Mouse (Mus musculus) liver, embryonic 12.5 days (tissue): ENCODE data around the gene Cab39. TPM values are rescaled to one million over a fixed set of nuclear protein-coding genes. Genes with fewer than 3 reads are reported as not detected.
A peak's percentile ranks its signal among the peaks of the same experiment; 100 is the strongest.
"Not testable (repeated sequence)": the region's sequence is repeated elsewhere in the genome, so short reads cannot be mapped to it uniquely, and the experiment has no call there.

Experiments used
- ATAC-seq: fragments of 200-750 bp; cut with Nextera tagmentation; 2 replicates; pipeline ENCODE4 v1.8.0; 2017; ENCODE audit warnings: moderate number of reproducible peaks, mild to moderate bottlenecking, moderate library complexity
- H3K27ac ChIP-seq: fragments of 300-500 bp; sonication (generic); 2 replicates; pipeline ENCODE4 v1.5.1; 2016; ENCODE audit warnings: mild to moderate bottlenecking
- H3K27me3 ChIP-seq: fragments of 300-500 bp; sonication (generic); replicated peaks from 2 replicates; pipeline ENCODE4 v1.6.1; 2016; ENCODE audit warnings: mild to moderate bottlenecking, moderate library complexity
- H3K36me3 ChIP-seq: fragments of 300-500 bp; sonication (generic); 2 replicates; pipeline ENCODE4 v1.6.1; 2016; ENCODE audit warnings: mild to moderate bottlenecking, moderate library complexity
- H3K4me1 ChIP-seq: fragments of 300-500 bp; sonication (generic); 2 replicates; pipeline ENCODE4 v1.6.1; 2016
- H3K4me2 ChIP-seq: fragments of 300-500 bp; sonication (generic); 2 replicates; pipeline ENCODE4 v1.6.1; 2016; ENCODE audit warnings: mild to moderate bottlenecking, moderate library complexity
- H3K4me3 ChIP-seq: fragments of 300-500 bp; sonication (generic); 2 replicates; pipeline ENCODE4 v1.5.1; 2016; ENCODE audit warnings: mild to moderate bottlenecking, moderate library complexity
- H3K9ac ChIP-seq: fragments of 300-500 bp; sonication (generic); 2 replicates; pipeline ENCODE4 v1.6.1; 2016; ENCODE audit warnings: mild to moderate bottlenecking, moderate library complexity
- H3K9me3 ChIP-seq: fragments of 300-500 bp; sonication (generic); replicated peaks from 2 replicates; pipeline ENCODE4 v1.6.1; 2016; ENCODE audit warnings: mild to moderate bottlenecking, moderate library complexity
- WGBS: fragments of 180-500 bp; shearing (Covaris S2); methylation state at CpG from one replicate; pipeline ENCODE4 v1.1.7; 2016; ENCODE audit not compliant: insufficient replicate concordance; 5-methylcytosine and 5-hydroxymethylcytosine counted together
- polyA plus RNA-seq: library from polyadenylated mRNA; unstranded; fragments of >200 nt; fragmentation: Nextera tagmentation; extraction: Ambion mirVana; gene quantifications from 2 replicates; pipeline ENCODE4 v1.2.1, GENCODE M21; 2016

Gene Cab39
- polyA plus RNA-seq, 1 experiment from 2014 or later, result 25.9 TPM

DNA sequence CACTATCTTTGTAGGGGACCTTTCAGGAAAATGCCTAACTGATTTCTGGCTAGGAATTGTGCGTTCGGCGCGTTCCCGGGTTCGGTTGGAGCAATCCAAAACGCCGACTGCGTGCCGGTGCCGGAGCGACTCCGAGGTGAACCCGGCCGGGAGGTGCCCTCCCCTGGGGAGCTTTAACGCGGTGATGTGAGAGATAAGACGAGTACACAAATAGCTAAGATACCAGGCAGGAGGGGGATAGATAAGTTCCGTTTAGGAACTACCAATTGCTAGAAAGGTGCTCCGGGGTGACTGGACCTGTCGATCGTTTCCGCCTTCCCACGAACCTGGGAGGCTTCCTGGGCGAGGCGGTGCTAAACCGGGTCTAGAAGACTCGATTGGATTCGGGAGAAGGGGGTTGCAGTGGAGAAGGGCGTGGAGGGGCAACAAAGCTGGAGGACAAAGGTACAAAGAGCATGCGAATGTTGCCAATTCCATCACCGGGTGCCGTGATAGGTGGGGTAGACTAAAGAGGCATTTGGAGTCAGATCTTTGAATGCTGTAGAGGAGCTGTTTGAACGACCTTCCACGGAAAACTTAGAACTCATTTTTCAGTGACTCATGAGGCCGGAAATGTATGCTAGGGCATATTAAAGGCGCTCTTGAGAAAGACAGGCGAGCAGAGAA, 998 bp downstream of the Cab39 start:
- Histone ChIP-seq H3K36me3 (peaks cover 24% of the 10 kb centered on the region), H3K4me1 (peaks cover 38% of the 10 kb centered on the region), H3K9me3 (no peaks in the 10 kb centered on the region), H3K4me2 (peak overlapping the region; percentile 83), H3K4me3 (peak overlapping the region; percentile 79), H3K9ac (peak overlapping the region; percentile 96), H3K27ac (peak overlapping the region; percentile 89), H3K27me3 (0 out of 2 replicates have a peak, but pooled peaks cover 4% of the 10 kb centered on the region)
- ATAC-seq, result peak; percentile 78
- under 1% methylated on average over 38 of the region's 38 CpGs for WGBS

DNA sequence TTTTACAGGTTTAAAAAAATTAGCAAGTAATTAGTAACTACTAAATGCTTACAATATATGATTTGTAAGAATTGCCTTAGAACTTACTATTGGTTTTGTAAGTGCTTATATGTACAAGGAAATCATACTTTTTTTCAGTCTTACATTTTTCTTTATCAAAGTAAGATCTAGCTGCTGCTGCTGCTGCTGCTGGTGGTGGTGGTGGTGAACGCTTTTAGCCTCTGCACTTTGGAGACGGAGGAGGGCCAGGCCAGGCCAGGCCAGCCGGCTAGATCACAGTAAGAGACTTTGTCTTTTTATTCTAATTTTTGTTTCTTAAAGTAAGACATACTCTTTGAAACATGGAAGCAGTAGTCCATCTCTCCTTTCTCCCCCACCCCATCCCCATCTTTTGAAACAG, 2.0 kb downstream of the Cab39 start:
- 37% methylated on average over 3 of the region's 3 CpGs for WGBS
- peak overlapping the region; percentile 32 for H3K4me3 ChIP-seq

DNA sequence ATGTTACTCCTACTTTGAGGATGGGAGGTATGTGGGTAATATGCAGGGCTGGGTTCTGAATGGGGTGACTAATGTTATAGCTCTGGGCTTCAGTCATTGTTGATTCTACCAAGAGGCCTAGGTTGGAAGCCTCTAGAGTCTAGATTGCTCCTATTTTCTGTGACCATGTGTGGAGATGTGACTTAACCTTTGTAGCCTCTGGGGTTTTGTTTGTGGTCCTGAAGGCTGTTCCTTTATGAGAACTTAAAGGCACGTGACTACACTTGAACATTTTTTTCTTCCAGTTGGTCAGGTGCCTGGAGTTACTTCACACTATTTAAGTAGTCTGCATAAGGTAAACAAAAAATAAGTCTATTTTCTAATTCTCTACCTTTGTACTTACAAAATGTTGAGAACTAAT, 6.5 kb downstream of the Cab39 start:
- Histone ChIP-seq H3K9ac (no peak overlapping the region), H3K27me3 (no peaks in the 10 kb centered on the region), H3K4me3 (no peak overlapping the region), H3K4me1 (peaks cover 31% of the 10 kb centered on the region), H3K4me2 (no peak overlapping the region), H3K36me3 (peaks cover 29% of the 10 kb centered on the region), H3K27ac (no peak overlapping the region), H3K9me3 (no peaks in the 10 kb centered on the region)
- 51% methylated on average over 1 of the region's 1 CpGs for WGBS
- no peak for ATAC-seq

More for the DNA sequence above, 2.0 kb downstream of the Cab39 start:
- Histone ChIP-seq H3K4me2 (peak overlapping the region; percentile 59), H3K27ac (no peak overlapping the region), H3K9me3 (no peaks in the 10 kb centered on the region), H3K36me3 (peaks cover 24% of the 10 kb centered on the region), H3K9ac (no peak overlapping the region), H3K4me1 (peaks cover 38% of the 10 kb centered on the region), H3K27me3 (0 out of 2 replicates have a peak, but pooled peaks cover 4% of the 10 kb centered on the region)
- ATAC-seq, result no peak

DNA sequence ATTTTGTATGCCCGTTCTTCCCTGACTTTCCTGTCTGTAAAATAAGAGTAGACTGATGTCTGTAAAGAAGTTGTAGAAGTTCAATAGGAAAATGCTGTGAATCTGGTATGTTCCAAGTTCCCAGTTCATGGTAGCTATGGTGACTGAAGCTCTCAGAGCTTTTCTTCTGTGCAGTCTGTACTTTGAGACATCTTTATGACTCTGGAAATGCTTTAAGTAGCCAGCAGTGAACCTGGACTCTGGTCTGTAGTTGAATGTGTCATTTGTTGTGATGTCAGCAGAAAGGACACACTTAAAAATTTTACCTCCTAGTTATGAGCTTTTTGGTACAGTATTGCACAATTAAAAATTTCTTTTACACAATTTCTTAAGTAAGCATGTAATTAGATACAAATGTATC, 9.3 kb downstream of the Cab39 start:
- H3K4me3 ChIP-seq, result no peak overlapping the region
- ATAC-seq, result no peak
- peaks cover 16% of the 10 kb centered on the region for H3K4me1 ChIP-seq
- peaks cover 9% of the 10 kb centered on the region for H3K36me3 ChIP-seq
- H3K9ac ChIP-seq, result no peak overlapping the region
- no peak overlapping the region for H3K4me2 ChIP-seq
- H3K27me3 ChIP-seq, result no peaks in the 10 kb centered on the region
- H3K27ac ChIP-seq, result no peak overlapping the region
- WGBS, result 88% methylated on average over 1 of the region's 1 CpGs
- no peaks in the 10 kb centered on the region for H3K9me3 ChIP-seq

DNA sequence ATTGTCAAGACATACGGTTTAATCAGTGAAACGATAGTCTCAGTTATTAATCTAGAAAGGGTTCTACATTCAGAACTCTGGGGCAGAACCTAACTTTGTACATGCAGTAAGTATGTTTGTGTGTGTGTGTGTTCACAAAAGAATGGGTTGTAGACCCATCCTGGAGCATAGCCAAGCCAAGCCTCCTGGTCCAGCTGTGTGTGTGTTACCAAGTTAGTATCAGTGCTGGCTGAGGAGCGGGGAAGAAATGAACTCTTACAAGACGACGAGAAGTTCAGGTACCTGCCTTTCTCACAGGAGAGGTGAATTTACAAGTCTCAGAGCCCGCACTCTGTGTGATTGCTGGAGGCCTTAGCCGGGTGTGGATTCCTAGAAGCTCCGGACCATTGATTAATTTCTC, 11.3 kb downstream of the Cab39 start:
- Histone ChIP-seq H3K4me1 (peaks cover 13% of the 10 kb centered on the region), H3K9me3 (no peaks in the 10 kb centered on the region), H3K36me3 (peaks cover 5% of the 10 kb centered on the region), H3K27me3 (no peaks in the 10 kb centered on the region), H3K9ac (no peak overlapping the region), H3K4me2 (no peak overlapping the region), H3K4me3 (no peak overlapping the region), H3K27ac (no peak overlapping the region)
- WGBS, result 87% methylated on average over 8 of the region's 8 CpGs
- ATAC-seq, result no peak

DNA sequence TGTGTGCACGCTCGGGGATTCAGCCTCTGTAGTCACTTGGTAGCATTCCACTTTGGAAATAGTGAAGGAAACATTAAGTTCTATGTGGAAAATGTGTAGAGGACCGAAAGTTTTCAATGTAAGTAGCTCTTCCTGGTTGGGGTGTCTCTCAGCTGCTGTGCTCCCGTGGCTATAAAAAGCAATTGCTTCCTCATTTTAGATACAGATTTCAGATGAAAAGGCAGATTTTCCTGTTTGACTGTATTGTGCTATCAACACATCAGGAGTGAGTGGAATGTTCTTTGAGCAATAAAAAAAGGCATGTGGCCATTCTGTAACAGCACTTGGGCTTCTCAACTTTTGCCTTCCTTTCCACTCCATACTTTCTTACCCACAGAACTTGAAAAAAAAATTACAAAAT, 16.0 kb downstream of the Cab39 start:
- 45% methylated on average over 4 of the region's 4 CpGs for WGBS
- no peak for ATAC-seq

DNA sequence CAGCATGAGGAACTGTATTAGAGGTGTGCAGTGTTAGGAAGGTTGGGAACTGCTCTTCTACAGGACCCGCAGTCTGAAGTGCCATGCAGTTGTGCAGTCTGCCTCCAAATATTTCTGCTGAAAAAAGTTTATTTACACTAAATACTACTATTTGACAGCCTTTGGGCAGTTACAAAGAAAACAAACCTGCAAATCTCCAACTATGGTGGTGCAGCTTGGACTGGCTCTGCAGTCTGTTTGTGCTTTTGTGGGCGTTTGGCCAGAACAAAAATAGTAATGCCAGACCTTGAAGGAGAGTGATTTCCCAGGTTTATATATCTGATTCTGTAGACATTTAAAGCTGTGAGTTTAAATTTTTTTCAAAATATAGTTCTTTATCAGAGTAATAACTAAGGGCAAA, 17.1 kb downstream of the Cab39 start:
- peaks cover 49% of the 10 kb centered on the region for H3K4me1 ChIP-seq
- WGBS, result 76% methylated on average over 2 of the region's 2 CpGs

More for the DNA sequence above, 16.0 kb downstream of the Cab39 start:
- Histone ChIP-seq H3K4me3 (no peak overlapping the region), H3K27me3 (no peaks in the 10 kb centered on the region), H3K4me1 (peaks cover 45% of the 10 kb centered on the region), H3K9me3 (no peaks in the 10 kb centered on the region), H3K27ac (no peak overlapping the region), H3K9ac (no peak overlapping the region), H3K4me2 (no peak overlapping the region), H3K36me3 (peaks cover 5% of the 10 kb centered on the region)

DNA sequence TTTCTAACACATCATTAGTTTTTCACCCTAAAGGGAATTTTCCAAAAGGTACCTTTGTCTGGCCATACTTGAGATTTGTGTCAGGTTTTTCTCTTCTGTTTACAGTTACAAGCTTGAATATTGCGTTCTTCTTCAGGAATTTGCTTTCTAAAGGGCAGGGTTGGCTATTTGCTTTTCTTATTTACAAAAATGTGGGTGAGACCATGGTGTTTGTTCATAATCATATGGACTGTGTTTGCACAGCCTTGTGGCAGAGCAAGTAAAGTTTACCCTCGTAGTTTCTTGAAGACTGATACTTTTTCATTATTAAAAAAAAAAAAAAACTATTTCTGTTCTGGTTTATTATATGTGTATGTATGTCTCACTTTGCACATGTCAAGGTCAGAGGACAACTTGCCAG, 17.5 kb downstream of the Cab39 start:
- no peak overlapping the region for H3K9ac ChIP-seq
- no peaks in the 10 kb centered on the region for H3K27me3 ChIP-seq
- H3K27ac ChIP-seq, result no peak overlapping the region
- no peaks in the 10 kb centered on the region for H3K36me3 ChIP-seq
- no peak for ATAC-seq
- H3K9me3 ChIP-seq, result no peaks in the 10 kb centered on the region
- H3K4me2 ChIP-seq, result no peak overlapping the region
- H3K4me1 ChIP-seq, result peaks cover 49% of the 10 kb centered on the region
- no peak overlapping the region for H3K4me3 ChIP-seq
- 75% methylated on average over 2 of the region's 2 CpGs for WGBS

More for the DNA sequence above, 17.1 kb downstream of the Cab39 start:
- H3K9ac ChIP-seq, result no peak overlapping the region
- no peak overlapping the region for H3K4me2 ChIP-seq
- H3K27ac ChIP-seq, result no peak overlapping the region
- H3K27me3 ChIP-seq, result no peaks in the 10 kb centered on the region
- no peak for ATAC-seq
- H3K4me3 ChIP-seq, result no peak overlapping the region
- no peaks in the 10 kb centered on the region for H3K9me3 ChIP-seq
- H3K36me3 ChIP-seq, result no peaks in the 10 kb centered on the region

DNA sequence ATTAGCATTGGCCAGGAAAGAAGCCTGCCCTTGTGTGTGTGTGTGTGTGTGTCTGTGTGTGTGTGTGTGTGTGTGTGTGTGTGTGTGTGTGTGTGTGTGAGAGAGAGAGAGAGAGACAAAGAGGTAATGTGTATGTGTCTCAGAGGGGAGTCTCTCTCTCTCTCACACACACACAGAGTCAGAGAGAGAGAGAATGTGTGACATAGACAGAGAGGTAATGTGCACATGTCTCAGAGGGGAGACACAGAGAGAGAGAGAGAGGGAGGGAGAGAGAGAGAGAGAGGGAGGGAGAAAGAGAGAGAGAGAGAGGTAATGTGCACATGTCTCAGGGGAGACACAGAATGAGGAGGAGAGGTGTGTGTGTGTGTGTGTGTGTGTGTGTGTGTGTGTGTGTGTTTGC, 21.0 kb downstream of the Cab39 start:
- not testable (repeated sequence) for H3K4me3 ChIP-seq, H3K27ac ChIP-seq, ATAC-seq

DNA sequence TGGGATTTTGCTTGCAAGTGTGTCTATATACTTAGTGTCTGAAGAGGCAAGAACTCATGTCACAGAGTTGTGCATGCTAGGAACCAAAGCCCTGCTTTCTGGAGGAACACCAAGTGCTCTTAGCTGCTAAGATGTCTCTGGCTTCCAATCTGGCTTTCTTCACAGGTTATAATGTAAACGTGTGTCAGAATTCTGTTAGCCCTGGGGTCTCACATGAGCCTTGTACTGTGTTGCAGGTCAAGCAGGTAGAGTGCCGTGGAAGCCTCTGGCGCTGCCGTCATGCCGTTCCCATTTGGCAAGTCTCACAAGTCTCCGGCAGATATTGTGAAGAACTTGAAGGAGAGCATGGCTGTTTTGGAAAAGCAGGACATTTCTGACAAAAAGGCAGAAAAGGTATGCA, 24.9 kb downstream of the Cab39 start:
- no peak overlapping the region for H3K4me3 ChIP-seq
- peaks cover 16% of the 10 kb centered on the region for H3K4me1 ChIP-seq
- no peak overlapping the region for H3K27ac ChIP-seq
- WGBS, result 91% methylated on average over 6 of the region's 6 CpGs
- peaks cover 56% of the 10 kb centered on the region for H3K36me3 ChIP-seq
- no peaks in the 10 kb centered on the region for H3K9me3 ChIP-seq
- H3K9ac ChIP-seq, result no peak overlapping the region
- ATAC-seq, result no peak
- H3K4me2 ChIP-seq, result no peak overlapping the region
- no peaks in the 10 kb centered on the region for H3K27me3 ChIP-seq

More for the DNA sequence above, 21.0 kb downstream of the Cab39 start:
- Histone ChIP-seq H3K4me1 (peaks cover 36% of the 10 kb centered on the region), H3K36me3 (peaks cover 18% of the 10 kb centered on the region)
- H3K9ac ChIP-seq, H3K9me3 ChIP-seq, H3K27me3 ChIP-seq, H3K4me2 ChIP-seq: not testable (repeated sequence)

DNA sequence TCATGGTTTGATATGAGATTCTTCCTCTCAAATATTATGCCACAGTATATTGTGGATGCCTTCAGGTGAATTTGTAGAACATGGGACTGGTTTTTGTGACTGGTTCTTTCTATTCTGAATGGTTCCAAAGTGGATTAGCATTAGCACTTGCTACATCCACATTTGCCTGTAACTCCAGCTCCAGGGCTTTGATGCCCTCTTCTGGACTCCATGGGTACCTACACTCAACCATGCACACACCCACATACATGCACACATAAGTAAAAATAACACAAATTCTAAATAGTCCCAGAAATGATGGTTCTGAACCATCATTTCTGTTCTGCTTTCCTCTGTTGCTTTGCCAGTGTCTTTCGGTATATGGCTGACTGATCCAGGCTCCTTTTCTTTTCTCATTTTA, 26.5 kb downstream of the Cab39 start:
- Histone ChIP-seq H3K4me3 (no peak overlapping the region), H3K4me1 (no peaks in the 10 kb centered on the region), H3K9me3 (no peaks in the 10 kb centered on the region), H3K36me3 (peaks cover 60% of the 10 kb centered on the region), H3K4me2 (no peak overlapping the region), H3K9ac (no peak overlapping the region), H3K27ac (no peak overlapping the region), H3K27me3 (no peaks in the 10 kb centered on the region)
- ATAC-seq, result no peak
- WGBS, result 89% methylated on average over 1 of the region's 1 CpGs

DNA sequence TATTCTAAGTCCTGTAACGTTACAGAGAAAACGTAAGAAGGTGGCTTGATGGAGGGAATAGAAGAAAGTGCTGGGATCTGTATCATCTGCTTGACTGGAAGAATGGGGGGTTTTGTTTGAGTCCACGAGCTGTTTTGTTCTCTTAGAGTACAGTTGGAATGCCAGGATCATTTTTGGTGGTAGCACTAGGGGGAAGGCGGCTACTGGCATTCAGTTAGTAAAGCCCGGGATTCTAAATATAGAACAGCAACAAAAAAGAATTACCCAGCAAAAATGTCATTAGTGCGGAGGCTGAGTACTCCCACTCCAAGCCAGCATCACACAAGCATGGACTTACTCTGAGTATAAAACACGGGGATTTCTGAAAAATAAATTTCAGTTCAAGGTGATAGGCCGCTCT, 29.0 kb downstream of the Cab39 start:
- no peaks in the 10 kb centered on the region for H3K4me1 ChIP-seq
- 89% methylated on average over 8 of the region's 8 CpGs for WGBS
- H3K27ac ChIP-seq, result no peak overlapping the region
- H3K9ac ChIP-seq, result no peak overlapping the region
- ATAC-seq, result no peak
- no peak overlapping the region for H3K4me2 ChIP-seq
- H3K27me3 ChIP-seq, result no peaks in the 10 kb centered on the region
- H3K9me3 ChIP-seq, result no peaks in the 10 kb centered on the region
- no peak overlapping the region for H3K4me3 ChIP-seq
- H3K36me3 ChIP-seq, result peaks cover 74% of the 10 kb centered on the region

DNA sequence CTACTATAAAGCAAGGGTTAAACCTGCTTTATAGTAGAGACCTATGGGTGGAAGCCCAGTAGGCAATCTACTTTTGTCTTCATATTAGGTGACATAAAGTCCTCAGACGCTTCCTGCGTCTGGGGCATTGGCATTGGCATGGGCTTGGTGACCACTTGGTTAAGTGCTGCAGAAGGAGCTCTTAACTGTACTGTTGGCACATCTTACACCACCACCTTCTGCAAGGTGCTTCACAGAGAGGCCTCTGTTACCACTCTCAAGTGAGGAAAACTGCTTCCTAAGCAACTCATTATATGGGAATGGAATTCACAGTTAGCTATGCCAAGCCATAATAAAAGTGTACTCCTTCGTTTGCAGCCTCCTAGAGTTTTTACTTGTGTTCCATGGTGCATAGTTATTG, 31.7 kb downstream of the Cab39 start:
- no peaks in the 10 kb centered on the region for H3K27me3 ChIP-seq

More for the DNA sequence above, 31.7 kb downstream of the Cab39 start:
- WGBS, result 83% methylated on average over 3 of the region's 3 CpGs
- no peaks in the 10 kb centered on the region for H3K9me3 ChIP-seq
- no peaks in the 10 kb centered on the region for H3K4me1 ChIP-seq
- H3K4me3 ChIP-seq, result no peak overlapping the region
- no peak for ATAC-seq
- H3K9ac ChIP-seq, result no peak overlapping the region
- H3K4me2 ChIP-seq, result no peak overlapping the region
- no peak overlapping the region for H3K27ac ChIP-seq
- H3K36me3 ChIP-seq, result peaks cover 70% of the 10 kb centered on the region
